Mouse (Mus musculus) olfactory bulb, adult 2 months (tissue): ENCODE measurements around the gene Abtb2.

ENCODE experiments used
- CTCF ChIP-seq: fragments of 200-500 bp; IDR thresholded peaks from 2 replicates; pipeline ENCODE4 v1.5.1; 2012; ENCODE audit warnings: low read depth, mild to moderate bottlenecking, low read length, moderate library complexity; ENCODE audit not compliant: insufficient read depth
- POLR2A ChIP-seq: fragments of 200-500 bp; IDR thresholded peaks from 2 replicates; pipeline ENCODE4 v1.6.1; 2012; ENCODE audit warnings: mild to moderate bottlenecking, low read depth, low read length, moderate library complexity; ENCODE audit not compliant: insufficient read depth

DNA sequence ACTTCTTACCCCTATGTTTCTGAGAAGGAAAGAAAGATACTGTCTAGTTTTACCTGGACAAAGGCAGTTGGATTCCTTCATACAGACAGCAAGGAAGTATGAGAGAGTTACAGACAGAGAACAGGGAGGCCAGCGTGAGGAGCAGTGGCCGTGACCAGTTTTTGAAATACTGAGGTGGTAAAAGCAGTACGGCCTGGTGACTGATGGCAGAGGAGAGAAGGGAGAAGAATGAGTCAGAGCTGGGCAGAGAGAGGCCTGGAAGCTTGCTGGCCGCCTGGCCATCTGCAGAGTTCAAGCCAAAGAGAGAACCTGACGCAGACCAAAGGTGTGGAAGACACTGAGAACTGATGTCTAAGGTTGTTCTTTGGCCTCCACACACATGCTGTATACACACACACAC lies 109.3 kb downstream of the Abtb2 start:
- TF ChIP-seq POLR2A (no peak), CTCF (no peak)
